Mouse (Mus musculus): Measurements from ENCODE around the gene Speer4b. TPM values are rescaled to one million over a fixed set of nuclear protein-coding genes. Genes with fewer than 3 reads are reported as not detected.

The Speer4b gene
- polyA plus RNA-seq (2014; fragmentation: Illumina TruSeq; extraction: RNeasy Lipid Tissue Mini Kit (QIAGEN cat#74804); ENCODE audit: low replicate concordance) = not detected

GRCm38 (mm10) chr5:27501338-27501737 is at the start of gene Speer4b:
Gene Speer4b (minus strand): TSS chr5:27501438.

Data from small intestine, adult 10 weeks (tissue).